Mouse (Mus musculus): ENCODE data around the gene Ip6k3. TPM values are rescaled to one million over a fixed set of nuclear protein-coding genes. Genes with fewer than 3 reads are reported as not detected.

The Ip6k3 gene
- total RNA-seq, 2 experiments from 2014 or later, result not detected

DNA sequence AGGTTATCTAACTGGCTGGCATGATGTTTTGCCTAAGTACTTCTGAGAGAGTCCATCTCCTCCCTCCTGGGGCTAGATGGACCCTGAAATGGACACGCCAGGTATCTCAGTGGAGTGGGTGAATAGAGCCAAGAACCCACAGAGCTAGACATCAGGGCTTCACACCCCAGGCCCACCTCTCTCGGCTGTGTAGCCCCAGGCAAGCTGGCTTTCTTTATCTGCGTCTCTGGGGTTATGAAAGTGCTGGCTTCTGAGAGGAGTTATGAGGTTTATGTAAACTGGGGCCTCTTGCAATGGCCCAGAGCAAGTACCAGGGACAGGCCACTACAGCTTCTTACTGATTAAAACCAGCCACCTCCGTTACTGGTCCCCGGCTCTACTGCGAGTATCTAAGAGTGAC lies 12.7 kb downstream of the Ip6k3 start:
- ATAC-seq (replicated peaks; ENCODE audit: low FRiP score, poor library complexity, severe bottlenecking), result no peak

DNA sequence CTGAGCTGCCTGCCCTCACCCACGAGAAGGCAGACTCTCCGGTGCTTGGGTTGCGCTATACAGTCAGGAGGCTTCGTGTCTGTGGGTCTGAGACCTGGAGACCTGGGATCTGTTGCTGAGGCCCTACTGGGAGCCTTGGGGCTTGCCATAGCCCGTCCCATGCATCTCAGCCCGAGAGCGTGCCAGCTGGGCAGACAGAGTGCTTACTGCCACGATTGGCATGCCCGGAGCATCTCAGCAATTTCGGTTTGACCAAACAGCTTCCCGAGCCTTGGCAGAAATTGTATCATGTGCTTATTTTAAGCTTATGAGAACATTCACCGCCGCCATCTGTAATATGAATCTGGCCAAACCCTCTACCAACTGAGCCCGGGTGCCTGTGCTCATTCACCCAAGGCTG lies 13.3 kb downstream of the Ip6k3 start:
- ATAC-seq (replicated peaks; ENCODE audit: low FRiP score, poor library complexity, severe bottlenecking), result no peak

DNA sequence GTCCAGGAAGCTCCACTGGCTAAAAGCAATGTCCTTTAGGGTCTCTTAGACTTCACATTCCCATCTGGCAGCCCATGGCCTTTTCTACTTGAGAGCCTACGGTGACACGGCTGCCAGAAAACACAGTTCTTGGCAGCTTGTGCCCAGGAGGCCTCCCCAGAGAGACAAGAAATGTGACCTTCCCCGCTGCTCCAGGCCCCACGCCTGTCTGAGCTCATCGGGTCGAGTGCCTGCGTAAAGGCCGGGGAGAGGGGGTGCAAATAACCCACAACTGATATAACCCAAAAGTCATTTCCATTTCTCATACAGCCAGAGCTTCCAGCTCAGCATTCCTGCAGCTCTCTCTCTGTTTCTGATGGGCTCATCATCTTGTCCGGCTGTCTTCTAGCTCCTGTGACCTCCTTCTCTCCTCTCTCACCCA lies 13.8 kb downstream of the Ip6k3 start:
- ATAC-seq (replicated peaks; ENCODE audit: low FRiP score, poor library complexity, severe bottlenecking), result no peak

- peak; percentile 65 for ATAC-seq (replicated peaks; ENCODE audit: low FRiP score, poor library complexity, severe bottlenecking)
These were observed 14.4 kb downstream of the Ip6k3 start for GRCm38 (mm10) chr17:27152976-27153723.

GRCm38 (mm10) chr17:27151411-27151810 lies 16.2 kb downstream of the Ip6k3 start:
- ATAC-seq (replicated peaks; ENCODE audit: low FRiP score, poor library complexity, severe bottlenecking), result peak; percentile 68

- no peak for ATAC-seq (replicated peaks; ENCODE audit: low FRiP score, poor library complexity, severe bottlenecking)
These were observed 16.7 kb downstream of the Ip6k3 start for GRCm38 (mm10) chr17:27150871-27151270.

DNA sequence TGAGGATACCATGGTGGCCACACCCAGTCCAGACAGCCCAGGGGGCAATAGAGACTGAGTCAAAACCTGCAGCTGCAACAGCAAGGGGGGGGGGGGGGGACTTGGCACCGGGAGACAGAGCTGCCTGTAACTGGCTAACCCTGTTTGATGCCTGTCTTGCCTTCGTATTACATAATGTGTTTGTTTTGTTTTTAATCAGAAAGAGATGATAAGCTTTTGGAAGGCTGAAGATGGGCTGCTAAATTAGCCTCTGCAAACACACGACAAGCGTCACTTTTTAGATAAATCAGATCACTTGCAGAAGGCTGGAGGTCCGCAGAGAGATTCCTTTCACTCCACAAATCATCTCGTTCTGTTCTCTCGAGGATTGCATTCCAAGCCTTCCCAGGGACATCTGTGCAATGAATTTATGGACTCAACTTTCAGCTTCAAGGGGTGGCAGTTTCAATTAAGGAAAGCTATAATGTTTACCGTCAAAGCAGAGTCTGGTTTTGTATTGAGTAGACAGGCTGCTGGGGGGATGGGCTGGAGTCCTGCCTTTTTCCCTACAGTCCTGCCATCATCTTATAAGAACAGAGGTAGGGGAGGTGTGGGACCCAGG lies 21.2 kb downstream of the Ip6k3 start:
- no peak for ATAC-seq (replicated peaks; ENCODE audit: low FRiP score, poor library complexity, severe bottlenecking)

DNA sequence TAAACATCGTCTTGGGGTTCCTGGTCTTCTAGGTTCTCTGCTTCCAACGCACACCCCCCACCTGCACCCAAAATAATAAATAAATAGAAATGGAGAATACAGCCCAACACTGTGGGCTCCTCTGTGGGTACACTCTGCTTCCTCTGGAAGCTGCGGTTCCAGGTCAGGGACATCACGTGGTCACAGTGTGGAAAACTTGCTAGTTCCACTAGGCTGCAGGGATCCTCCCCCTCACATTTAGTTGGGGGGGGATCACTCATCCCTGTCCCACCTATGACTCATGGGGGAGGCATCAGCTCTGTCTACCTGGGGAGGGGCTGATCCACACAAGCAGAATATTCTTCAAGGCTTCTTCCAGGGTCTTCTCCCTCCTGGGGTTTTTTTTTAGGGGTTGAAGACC lies 23.4 kb downstream of the Ip6k3 start:
- no peak for ATAC-seq (replicated peaks; ENCODE audit: low FRiP score, poor library complexity, severe bottlenecking)

GRCm38 (mm10) chr17:27141971-27142450 lies 25.6 kb downstream of the Ip6k3 start:
- no peak for ATAC-seq (replicated peaks; ENCODE audit: low FRiP score, poor library complexity, severe bottlenecking)

DNA sequence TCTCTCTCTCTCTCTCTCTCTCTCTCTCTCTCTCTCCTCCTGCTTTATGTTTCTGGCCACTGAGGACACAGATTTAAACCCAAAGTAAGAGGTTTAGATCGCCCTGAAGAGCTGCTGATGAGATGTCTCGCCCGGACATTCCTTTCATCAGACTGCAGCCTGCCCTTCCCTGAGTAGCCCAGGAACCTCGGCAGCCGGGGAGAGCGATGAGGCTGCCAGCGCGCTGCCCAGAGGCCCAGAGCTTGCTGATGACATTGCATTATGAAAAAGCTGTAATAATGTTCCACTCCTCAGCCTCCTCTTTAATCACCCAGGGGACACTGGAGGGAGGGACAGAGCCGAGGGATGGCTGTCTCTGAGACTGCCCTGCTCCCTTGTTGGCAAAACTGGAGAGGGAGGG lies 27.3 kb downstream of the Ip6k3 start:
- ATAC-seq (replicated peaks; ENCODE audit: low FRiP score, poor library complexity, severe bottlenecking), result no peak

GRCm38 (mm10) chr17:27139304-27139703 lies 28.3 kb downstream of the Ip6k3 start:
- no peak for ATAC-seq (replicated peaks; ENCODE audit: low FRiP score, poor library complexity, severe bottlenecking)

GRCm38 (mm10) chr17:27138396-27138795 lies 29.2 kb downstream of the Ip6k3 start:
- ATAC-seq (replicated peaks; ENCODE audit: low FRiP score, poor library complexity, severe bottlenecking), result no peak

GRCm38 (mm10) chr17:27134715-27135114 lies 32.9 kb downstream of the Ip6k3 start:
- no peak for ATAC-seq (replicated peaks; ENCODE audit: low FRiP score, poor library complexity, severe bottlenecking)

- peak; percentile 34 for ATAC-seq (replicated peaks; ENCODE audit: low FRiP score, poor library complexity, severe bottlenecking)
These were observed 33.4 kb downstream of the Ip6k3 start for GRCm38 (mm10) chr17:27134187-27134586.

DNA sequence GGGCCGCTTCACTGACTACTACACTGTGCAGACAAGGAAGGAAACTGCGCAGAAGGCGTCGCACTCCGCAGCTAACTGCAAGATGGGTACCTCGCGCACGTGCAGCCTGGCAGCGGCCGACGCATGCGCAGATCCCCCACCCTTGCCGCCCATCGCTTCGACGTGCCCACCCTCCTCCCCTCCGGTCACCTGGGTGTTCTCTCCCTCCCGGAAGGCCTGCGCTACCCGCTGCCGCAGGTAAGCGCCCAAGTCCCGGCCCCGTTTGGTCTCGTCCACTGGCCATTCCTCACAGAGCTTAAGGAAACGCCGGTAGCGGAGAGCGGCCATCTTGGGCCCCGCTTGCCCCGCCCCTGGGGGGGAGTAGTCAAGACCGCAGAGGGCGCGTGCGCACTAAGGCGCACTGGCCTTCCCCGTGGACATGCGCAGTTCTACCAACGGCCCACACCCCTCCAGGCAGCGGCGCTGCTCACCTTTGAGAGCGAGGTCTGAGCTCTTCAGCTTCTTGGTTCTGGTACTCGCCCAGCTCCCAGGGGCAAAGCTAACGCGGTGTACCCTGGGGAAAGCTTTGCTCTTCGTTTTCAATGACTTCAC lies 33.9 kb downstream of the Ip6k3 start, which contains the start of gene Uqcc2:
Gene Uqcc2 (minus strand): TSS at position 366 of the 591 bp plus-strand sequence.
- peak; percentile 96 for ATAC-seq (replicated peaks; ENCODE audit: low FRiP score, poor library complexity, severe bottlenecking)

DNA sequence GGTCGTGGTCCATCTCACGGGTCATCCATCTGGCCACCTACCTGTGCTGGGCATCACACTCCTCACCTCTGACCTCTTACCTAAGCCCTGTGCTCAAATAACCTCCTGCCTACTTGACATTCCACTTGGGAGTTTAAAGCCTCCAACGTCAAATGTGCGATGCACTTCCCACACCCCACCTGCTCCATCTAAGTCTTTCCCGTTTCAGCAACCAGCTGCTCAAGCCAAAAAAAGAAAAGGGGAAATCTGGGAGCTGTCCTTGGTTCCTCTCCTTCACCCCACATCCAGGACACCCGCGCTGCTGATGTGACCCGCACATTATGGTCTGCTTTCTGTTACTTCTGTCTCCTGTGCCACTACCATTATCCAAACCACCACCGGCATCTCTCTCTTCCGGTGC lies 35.4 kb downstream of the Ip6k3 start:
- no peak for ATAC-seq (replicated peaks; ENCODE audit: low FRiP score, poor library complexity, severe bottlenecking)

DNA sequence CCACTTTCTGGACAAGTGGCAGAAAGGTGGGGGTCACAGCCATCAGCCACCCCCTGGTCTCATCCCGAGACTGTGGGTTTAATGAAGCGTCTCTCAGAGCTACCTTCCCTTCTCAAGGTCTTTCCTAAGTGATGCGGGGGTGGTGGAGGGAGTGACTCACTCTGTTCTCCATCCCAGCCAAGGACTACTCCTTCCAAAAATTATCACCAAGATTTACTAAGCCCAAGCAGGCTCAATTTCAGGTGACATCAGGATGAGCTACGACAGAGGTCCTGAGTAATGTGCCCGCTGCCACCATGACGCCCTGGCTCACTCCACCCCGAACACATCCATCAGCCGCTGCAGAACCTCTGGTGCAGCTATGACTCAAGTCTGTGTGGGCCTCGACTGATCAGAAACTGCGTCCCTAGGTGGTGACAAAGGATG lies 36.3 kb downstream of the Ip6k3 start:
- ATAC-seq (replicated peaks; ENCODE audit: low FRiP score, poor library complexity, severe bottlenecking), result no peak

DNA sequence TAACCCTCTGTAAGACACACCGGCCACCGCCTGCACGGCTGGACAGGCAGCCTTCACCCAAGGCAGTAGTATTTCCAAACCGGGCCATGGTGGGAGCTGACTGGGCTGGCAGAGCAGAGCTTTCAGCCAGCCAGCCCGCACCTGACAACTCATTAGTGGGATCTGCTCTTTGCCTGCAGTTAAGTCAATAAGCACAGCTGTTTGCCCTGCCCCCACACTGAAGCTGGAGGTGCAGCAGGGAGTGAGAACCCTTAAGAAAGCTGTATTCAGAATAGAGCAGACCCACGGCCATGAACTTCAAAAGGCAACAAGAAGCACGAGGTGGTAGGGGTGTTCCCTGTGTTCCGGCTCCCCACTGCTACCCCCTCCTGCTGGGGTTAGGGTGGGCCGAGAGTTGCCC lies 37.3 kb downstream of the Ip6k3 start:
- ATAC-seq (replicated peaks; ENCODE audit: low FRiP score, poor library complexity, severe bottlenecking), result no peak

GRCm38 (mm10) chr17:27129819-27130218 lies 37.8 kb downstream of the Ip6k3 start:
- no peak for ATAC-seq (replicated peaks; ENCODE audit: low FRiP score, poor library complexity, severe bottlenecking)

GRCm38 (mm10) chr17:27129291-27129690 lies 38.3 kb downstream of the Ip6k3 start:
- ATAC-seq (replicated peaks; ENCODE audit: low FRiP score, poor library complexity, severe bottlenecking), result no peak

DNA sequence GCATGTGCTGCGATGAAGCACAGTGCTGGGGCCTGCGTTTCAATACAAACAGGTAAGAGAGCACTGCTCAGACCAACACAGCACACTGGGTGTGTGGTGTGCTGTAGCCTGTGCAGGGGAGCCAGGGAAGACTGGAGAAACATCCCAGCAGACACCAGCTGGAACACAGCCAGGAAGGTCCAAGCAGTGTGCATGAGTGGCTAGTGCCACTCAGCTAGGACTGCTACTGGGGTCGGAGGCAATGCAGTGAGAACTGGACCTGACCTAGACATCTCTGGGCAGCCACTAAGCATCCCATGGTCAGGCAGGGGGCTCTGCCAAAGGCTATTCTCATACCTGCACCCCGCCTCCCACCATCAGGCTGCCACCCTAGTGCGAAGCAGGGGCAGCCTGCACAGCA lies 39.4 kb downstream of the Ip6k3 start:
- no peak for ATAC-seq (replicated peaks; ENCODE audit: low FRiP score, poor library complexity, severe bottlenecking)

Data from erythroblast, adult 5-6 weeks (primary cell).